15 mouse cellular contexts compared by ENCODE assay signal in the genomic region with DNA sequence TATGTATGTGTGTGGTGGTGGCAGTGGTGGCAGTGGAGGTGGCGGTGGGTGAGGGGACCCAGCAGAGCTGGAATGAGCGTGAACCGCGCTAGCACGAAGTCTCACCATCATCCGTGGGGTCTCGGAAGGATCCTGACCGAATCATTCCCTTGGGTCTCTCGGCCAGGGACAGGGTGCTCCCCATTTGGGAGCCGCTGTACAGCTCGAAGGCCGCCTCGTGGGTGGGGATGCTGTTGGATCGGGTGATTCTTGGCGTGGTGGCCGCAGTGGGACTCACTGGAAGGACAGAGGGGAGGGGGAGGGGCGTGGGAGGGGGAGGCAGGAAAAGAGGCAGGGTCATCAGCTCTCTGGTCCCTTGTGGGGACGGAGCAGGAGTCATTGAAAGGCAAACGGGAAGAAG.
"Had no signal": no experiment of that assay in that cellular context is flagged by ENCODE, and none has a peak within 500 bp of the region (broad histone marks: within the 10 kb centered on the region; RNA-seq: fewer than 3 reads in every experiment).

No protein-coding gene starts in this region.

- H3K4me3 ChIP-seq: neural tube, embryonic 15.5 days; stomach, embryonic 15.5 days had no signal

- H3K4me2 ChIP-seq: neural tube, embryonic 15.5 days; stomach, embryonic 15.5 days had no signal

- H3K9ac ChIP-seq: neural tube, embryonic 15.5 days; stomach, embryonic 15.5 days had no signal

- DNase-seq: retina, postnatal 1 day; right cerebral cortex, adult 18-20 months; right cerebral cortex, postnatal 14 days; right cerebral cortex, postnatal 25 days; right cerebral cortex, postnatal 4 days; spleen, adult 18-20 months; thymus, adult 18-20 months; thymus, adult 2 months; thymus, postnatal 14 days; thymus, postnatal 25 days; thymus, postnatal 36 days; thymus, postnatal 4 days had no signal

- H3K27ac ChIP-seq: neural tube, embryonic 15.5 days; stomach, embryonic 15.5 days; stomach, postnatal 0 days had no signal

- H3K9me3 ChIP-seq: neural tube, embryonic 15.5 days; stomach, embryonic 15.5 days had no signal

- H3K27me3 ChIP-seq: neural tube, embryonic 15.5 days; stomach, embryonic 15.5 days had no signal
